Mouse (Mus musculus) CD4-positive, CD25-positive, alpha-beta regulatory T cell, adult 2 months (primary cell): ENCODE data around the gene Lrch1.

Experiments
- DNase-seq: peaks from one replicate; pipeline ENCODE4 v3.0.0-alpha.2; 2012; ENCODE audit warnings: low read depth, low spot score

The Lrch1 gene

DNA sequence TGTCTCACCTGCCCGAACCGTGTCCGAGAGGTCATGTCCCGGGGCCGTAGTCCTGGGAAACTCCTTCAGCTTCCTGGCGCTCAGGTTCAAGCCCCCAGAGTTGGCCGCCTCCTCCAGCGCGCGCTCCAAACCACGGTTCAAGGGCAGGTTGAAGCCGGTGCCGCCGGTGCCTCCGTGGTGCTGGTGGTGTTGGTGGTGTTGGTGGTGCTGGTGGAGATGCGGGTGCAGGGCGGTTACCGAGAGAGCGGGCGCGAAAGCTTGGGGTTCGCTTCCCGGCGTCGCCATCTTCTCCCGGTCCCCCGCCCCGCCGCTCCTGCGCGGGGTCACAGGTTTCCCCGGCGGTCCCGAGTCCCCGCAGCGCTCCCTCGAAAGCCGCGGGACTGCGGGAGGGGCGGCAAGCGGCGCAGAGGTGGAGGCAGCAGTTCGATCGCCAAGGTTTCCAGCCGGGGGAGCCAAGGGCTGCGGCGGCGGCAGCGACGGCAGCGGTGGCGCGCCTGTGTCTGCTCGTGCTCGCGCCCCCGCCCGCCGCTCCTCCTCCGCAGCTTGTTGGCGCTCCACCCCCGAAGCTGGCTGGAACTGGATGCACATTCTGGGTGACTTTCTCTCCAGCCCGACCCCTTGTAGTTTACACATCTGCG lies at the start of gene Lrch1:
Gene Lrch1 (minus strand): TSS at position 501 of the 638 bp plus-strand sequence.
- DNase-seq, result peak; percentile 91

DNA sequence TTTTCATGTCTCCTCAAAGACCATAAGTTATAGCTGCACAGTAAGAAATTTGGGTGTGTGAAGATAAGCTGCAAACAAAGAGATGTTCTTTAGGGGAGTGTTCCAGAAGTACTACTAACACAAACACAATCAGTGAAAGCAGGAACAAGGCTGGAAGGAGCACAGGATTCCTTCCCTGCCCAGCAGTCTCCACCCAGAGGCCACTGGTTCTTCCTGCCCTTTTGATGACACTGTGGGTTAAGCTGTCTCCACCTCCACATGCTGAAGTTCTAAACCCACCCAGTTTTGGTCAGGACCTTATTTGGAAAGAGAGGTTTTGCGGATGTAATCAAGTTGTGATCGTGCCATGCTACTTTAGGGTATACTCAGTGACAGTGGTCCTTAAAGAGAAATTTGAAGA lies 49.4 kb upstream of the Lrch1 start:
- DNase-seq, result no peak

DNA sequence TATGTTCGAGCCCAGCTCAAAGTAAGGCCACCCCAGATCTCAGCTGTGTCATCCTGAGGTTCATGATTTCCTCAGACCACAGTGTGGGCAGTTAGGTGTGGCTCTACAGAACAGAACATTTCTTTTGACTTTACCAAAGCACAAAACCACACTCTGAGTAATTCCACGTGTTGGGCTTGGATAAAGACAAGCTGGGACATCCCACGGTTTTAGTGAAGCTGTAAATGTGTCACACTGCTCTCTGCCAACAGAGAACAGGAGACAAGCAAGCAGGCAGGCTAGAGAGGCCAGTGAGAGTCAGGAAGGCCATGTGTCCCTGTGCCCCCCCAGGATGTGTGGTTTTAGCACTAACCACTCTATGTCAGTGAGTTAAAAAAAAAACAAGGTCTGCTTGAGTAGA lies 48.9 kb upstream of the Lrch1 start:
- DNase-seq, result no peak

DNA sequence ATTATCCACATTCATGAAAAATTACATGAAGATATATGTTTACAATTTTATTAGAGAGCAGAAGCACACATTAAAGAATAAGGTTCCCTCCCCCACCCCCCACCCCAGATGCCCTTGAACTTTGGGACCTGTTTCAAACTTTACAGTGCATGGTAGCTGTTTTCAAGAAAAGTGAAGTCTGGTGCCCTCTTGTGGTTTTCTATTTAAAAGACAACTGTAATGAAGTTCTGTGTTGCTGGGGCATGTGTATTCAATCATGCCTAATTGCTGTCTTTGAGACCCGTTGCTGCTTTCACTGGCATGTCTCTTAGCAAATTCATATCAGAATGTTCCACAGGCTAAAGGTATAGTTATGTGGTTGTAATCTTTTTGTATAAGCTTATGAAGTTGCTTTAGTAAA lies 42.8 kb upstream of the Lrch1 start:
- peak; percentile 79 for DNase-seq

DNA sequence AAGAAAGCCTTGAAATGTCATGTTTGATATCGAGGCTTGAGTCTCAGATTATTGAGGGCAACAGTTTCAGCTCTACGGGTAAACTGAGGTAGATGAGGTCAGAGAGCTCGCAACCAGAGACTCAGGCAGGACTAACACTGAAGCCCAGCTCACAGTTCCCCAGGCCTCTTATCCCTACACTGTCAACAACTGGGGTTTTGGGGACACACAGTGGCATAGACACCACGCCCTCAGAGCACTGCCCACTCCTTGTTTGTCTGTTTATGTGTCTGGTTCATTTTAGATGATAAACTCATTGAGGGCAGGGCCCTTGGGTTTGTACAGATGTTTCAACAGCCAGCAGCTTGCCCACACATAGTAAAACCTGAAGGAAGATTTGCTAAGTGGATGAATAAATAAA lies 42.2 kb upstream of the Lrch1 start:
- no peak for DNase-seq

DNA sequence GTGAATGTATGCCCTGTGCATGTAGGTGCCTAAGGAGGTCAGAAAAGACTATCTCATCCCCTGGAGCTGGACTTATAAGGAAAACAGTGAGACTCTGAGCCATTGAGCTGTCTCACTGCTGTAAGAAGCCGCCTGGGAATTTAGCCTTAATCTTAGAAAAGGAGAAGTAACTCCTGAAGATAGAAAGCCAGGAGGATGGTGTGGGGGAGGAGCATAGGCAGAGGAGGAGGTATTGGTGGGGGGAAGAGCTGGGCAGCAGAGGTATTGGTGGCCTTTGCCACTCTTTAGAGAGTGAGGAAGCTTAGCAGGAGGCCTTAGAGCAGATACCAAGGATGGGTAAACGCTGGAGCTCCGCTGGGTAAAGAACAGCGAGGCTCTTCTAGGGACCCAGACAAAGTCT lies 41.6 kb upstream of the Lrch1 start:
- no peak for DNase-seq

DNA sequence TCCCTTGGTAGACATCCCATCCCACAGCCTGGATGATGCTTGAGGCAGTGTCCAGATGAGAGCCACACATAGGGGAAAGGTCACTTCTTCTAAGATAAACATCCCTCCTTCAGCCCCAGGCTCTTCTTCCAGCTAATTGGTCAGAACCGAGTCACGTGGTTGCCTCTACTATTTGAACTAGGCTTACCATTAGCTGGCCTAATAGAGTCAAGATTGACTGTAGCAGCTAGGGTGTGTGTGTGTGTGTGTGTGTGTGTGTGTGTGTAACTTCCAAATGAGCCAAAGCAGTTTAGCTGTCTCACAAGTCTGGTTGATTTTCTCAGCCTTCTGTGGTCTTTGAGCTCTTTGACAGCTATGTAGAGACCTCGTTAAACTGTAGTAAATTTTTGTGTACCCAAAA lies 38.9 kb upstream of the Lrch1 start:
- DNase-seq, result no peak

DNA sequence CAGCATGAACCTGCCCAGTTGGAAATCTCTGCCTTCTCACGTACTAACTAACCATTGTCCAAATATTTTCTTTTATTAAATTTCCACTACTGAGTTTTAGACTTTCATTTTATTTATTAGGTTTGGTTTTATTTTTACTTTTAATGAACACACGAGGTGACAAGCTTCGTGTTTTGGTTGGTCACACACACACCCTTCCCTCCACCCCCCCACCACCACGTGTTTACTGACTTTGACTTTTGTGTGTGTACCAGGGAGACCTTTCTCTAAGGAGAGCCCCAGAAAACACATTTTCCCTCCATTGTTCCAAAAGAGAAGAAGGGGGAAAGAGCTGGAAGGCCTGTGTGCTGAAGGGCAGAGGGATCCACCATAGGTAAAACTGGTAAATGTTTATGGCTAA lies 38.0 kb upstream of the Lrch1 start:
- DNase-seq, result no peak

DNA sequence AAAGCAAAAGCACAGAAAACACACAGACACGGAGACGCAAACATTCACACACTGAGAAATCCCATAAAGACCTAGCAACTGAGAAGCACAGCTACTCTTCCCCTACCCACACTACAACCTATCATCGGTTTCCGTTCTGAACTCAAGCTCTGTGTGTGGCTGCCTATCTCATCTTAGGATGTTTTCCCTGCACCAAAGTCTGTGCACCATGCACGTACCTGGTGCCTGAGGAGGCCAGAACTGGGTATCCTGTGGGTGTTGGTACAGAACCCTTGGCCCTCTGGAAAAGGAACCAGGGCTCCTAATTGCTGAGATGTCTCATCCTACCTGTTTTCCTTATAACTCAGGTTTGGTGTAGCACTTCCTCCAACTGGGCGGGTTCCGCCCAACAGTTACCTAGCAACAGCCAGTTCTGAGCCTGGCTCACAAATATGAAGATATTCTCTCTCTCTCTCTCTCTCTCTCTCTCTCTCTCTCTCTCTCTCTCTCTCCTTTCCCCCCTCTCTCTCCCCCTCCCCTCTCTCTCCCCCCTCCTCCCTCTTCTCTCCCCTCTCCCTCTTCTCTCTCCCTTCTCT lies 37.2 kb upstream of the Lrch1 start:
- DNase-seq, result peak; percentile 77

DNA sequence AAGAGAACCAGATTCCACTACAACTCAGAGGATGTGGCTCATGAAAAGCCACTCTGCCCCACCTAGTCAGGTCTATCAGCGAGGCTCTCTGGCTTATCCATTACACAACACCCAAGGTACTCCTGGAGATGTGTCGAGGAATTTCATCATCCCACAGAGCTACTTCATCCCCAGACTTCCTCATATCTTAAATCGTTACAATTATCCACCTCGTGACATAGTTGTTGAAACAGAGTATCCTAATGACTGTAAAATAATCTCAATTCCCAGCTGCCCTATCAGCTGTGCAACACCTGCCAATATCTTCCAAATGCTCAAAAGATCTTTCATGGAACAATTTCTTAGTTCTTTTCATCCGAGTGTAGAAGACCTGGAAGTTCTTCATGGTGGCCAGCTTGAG lies 35.4 kb upstream of the Lrch1 start:
- no peak for DNase-seq

DNA sequence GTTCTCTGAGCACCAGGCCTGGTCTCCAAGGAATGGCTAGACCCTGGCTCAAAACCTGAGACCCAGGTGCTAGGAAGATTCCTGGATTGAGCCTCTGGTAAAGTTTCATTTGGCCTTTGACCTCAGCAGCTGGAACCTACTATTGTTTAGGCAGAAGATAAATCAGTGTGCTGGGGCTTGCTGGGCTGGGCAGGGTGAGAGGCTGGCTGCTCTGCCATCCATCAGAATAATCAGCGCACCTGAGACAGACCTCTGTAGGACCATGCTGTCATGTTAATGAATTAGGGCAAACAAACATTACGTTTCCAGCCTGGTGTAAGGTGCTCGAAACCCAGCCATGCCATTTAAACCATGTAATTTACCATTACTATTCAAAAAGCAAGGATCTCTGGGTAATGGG lies 33.3 kb upstream of the Lrch1 start:
- DNase-seq, result no peak

DNA sequence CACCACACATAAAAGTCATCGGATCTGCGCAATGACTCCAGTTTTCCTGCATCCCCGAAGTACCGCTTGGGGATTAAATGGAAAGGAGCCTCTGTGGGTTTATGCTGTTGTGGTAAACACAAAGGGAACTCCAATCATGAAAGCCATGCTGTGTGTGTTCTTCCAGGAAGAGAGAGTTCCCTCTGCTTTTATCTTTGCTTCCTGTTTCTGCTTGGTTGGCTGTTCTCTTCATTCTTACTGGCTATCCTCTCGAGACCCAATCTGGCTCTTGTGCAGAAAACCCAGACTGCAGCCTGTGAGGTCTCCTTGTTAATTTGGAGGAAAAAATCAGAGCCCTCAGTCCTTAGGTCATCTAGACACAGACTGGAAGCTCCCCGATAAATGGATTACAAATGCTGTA lies 29.3 kb upstream of the Lrch1 start:
- peak; percentile 11 for DNase-seq

DNA sequence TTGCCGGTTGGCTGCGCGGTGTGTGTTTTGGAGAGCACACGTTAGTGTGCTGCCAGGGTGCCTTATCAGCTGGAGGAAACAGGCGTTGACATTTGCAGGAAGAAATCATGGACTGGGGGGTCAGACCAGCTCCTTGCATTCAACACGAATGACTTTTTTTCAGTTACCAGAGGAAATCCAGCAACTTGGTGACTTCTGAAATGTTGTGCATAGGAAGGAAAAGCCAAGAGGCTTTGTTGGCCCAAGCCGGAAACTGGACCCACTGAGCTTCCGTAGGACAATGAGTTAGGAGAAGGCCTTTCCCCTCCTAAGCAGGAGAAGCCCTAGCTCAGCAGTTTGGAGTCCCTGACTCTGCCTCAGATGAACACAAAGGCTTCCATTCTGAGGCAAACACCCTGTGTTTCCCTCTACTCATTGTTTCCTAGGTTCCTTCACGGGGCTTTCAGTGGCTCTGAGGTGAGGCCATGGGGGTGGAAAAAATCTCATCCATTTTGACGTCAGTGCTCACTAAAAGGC lies 26.5 kb upstream of the Lrch1 start:
- peak; percentile 39 for DNase-seq

DNA sequence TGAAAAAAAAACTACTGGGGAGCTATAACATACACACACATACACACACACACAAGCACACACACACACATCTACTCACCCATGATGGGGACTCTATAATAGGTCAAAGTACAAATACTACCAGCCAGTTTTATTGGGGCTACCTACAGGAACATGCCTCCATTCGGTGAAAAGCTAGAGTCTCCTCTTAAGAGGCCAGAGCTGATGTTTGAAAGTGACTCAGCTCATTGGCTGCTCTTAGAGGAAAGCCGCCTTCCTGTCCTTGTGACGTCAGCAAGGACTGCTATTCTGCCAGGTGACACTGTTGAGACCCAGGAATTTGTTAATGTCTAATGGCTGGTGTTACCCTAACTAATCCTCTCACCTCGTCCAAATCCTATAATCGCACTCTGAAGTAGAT lies 25.0 kb upstream of the Lrch1 start:
- no peak for DNase-seq

DNA sequence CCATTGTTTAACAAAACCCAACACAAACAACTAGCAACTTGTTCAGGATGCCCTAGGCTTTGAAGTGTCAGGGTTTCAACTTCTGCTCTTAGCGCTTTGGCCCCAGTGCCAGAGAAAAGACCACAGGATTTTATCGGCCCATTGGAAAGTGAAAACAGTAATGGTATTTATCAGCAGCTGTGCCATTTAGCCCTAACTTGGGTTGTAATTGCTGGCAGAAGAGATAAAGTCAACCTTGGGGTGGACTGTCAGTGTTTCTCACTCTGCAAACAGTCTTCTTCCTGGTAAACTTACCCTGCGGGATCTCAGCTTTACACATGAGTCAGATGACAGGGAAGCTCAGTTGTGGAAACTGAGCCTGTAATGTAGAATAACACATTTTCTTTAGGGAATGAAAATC lies 24.5 kb upstream of the Lrch1 start:
- DNase-seq, result no peak

DNA sequence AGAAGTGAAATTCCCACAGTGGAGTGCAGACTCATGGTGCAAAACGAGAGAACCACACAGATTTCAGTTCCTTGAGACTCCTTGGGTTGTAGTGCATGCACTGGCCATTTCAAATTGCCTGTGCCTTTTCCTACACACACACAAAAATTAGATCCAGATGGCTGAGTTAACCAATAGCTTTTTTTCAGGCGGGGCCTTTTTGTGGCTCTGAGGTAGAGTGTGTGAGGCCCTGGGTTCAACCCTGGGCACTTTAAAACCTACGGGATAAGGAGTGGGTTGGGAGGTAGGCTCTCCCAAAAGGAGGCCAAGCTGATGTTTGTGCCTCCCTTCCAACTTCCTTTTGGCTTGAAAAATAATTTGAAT lies 15.7 kb upstream of the Lrch1 start:
- no peak for DNase-seq

DNA sequence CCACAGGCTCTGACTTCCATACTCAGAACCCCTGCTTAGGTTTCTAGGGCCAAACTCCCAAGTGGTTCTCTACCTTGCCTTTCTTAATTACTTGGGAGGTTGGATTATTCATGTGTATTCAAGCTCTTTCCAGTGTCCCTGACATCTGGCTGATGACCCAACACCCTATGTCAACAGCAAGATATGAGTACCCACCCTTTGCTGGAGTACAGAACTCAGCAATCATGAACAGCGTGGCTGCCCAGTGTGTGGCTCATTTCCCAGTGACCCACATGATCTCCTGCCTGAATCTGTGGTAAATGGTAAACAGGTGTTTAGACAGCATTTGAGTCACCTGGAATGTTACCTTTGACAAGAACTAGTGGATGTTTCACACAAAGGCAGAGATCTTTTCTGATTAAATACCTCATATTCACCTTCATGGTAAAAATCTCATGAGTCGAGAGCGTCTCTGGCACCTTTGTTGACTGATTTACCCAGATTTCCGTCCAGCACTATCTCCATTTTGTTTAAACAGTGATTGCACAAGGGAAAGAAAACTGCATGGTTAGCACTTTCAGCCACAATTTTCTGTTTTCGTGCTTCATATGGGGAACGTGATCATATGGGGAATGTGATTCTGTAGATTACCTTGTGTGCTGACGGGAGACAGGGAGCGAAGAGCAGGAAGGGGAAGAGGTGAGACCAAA lies 15.2 kb upstream of the Lrch1 start:
- no peak for DNase-seq

DNA sequence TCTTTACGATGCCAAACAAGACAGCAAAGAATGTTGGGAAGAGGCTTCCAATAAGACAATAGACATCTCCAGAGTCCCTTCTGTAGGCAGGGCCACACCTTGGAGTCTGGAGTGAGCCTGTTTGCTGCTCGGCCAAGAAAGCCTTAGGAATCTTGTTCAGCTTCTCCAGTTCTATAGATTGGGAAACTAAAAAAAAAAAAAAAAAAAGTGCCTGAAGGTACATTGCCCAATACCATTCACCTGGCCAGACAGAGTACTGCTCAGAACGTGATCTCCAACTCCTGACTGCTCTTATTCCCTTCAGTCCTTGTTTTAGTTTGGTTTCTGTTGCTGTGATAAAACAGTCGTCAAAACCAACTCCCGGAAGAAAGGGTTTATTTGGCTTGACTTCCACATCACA lies 12.9 kb upstream of the Lrch1 start:
- no peak for DNase-seq

DNA sequence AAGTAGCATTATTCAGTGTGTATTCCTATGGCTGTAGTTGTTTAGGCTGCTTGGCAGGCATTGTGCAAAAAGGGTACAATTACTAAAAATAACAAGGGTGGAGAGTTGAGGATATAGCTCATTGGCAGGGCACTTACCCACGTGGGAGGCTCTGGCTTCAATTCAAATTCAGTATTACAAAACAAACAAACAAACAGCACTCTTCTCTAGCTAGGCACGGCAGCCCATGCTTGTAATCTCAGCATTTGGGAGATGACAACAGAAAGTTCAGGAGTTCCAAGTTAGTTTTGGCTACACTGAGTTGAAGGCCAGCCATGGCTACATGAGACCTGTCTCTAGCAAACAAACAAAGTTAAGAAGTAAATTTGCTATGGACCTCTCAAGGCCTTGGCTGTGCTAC lies 9.0 kb upstream of the Lrch1 start:
- DNase-seq, result no peak

DNA sequence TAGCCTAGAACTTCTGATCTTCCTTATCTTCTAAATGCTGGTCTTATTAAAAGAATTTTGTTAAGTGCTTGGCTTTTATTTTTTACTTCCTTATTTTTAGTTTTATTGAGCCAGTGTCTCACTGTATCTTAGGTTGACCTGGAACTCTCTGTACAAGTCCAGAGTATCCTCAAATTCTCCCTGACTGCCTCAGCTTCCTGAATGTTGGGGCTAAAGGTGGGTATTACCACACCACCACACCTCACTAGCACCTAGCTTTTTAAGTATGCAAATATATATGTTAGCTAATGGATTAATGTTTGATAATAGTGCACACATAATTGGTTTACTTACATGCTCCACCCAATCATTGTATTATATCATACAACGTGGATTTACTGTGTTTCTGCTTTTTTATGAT lies 8.6 kb upstream of the Lrch1 start:
- no peak for DNase-seq

DNA sequence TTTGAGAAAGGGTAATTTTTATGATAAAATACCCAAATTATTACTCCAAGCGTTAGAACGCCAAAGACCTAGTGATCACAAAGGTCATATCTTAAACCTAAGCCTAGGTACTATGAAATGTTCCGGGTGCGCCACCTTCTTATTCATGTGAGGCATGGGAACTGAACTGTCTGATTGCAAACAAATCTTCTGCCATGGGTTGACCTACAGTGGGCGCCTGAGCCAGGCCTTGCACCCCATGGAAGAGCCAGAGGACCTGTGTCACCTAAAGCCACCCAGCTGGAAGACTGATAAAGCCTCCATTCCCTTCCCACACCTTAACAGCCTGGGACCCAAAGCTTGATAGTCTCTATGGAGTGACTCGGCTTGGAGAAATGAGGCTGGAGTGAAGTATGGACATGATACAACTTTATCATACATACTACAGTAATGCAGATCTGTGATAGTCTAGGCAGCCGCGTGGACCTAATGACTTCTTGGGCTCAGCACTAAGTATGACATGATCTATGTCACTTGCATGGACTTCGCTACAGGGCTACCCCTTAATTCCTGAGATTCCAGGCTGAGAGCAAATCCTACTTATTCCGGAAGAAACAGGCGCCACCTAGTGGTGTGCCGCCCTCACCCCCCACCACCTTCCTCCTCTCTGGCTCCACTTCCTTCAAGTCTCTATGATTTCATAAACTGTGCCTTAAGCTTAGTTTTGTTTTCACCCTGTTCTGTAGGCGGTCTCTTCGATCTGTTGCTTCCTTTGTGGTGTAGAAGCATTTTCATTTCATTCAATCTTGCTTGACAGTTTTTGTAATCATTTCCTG lies 957 bp upstream of the Lrch1 start:
- DNase-seq, result peak; percentile 85

DNA sequence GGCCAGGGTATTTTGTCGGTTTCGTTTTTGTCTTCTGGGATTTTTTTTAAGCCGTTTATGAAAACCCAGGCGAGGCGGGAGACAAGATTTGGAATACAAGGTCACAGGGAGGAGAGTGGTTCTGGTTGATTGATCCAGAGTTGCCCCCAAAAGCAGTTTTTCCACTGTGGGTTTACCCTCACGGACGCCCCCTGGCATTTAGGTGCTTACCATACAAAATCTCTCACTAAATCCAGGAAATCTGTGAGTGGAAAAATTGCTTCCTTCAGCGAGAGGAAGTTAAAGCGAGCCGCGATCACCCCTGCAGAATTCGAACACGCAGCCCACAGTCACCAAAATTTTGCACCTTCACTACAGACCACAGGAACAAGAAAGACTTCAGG lies 329 bp upstream of the Lrch1 start:
- DNase-seq, result no peak
